Mouse (Mus musculus) gastrocnemius, postnatal 14 days (tissue): ENCODE data around the gene Cyp11a1. TPM values are rescaled to one million over a fixed set of nuclear protein-coding genes. Genes with fewer than 3 reads are reported as not detected.

Experiments
- DNase-seq: peaks from one replicate; pipeline ENCODE4 v3.0.0; 2021; ENCODE audit warnings: mixed read lengths
- intact Hi-C: fragments of 180-260 bp; cut with DNase I; formaldehyde crosslinking; loops from one replicate; pipeline ENCODE4 v1.15.1; 2025; ENCODE audit warnings: low total_unique reads
- total RNA-seq, 2 experiments: library from RNA; stranded (reverse); gene quantifications; 2 replicates each; pipeline ENCODE4 v1.2.3; 2021

Cyp11a1 gene
- total RNA-seq, 2 experiments from 2014 or later, result 0.98 TPM; not detected in 1

GRCm38 (mm10) chr9:58060677-58061667 lies 54.8 kb downstream of the Cyp11a1 start:
- DNase-seq, result peak; percentile 64

GRCm38 (mm10) chr9:58063531-58063930 lies 57.3 kb downstream of the Cyp11a1 start, which contains the start of gene Stra6:
Stra6 (plus strand) TSS chr9:58063788.
- intact Hi-C loops, result no loop called here
- DNase-seq, result no peak

More at GRCm38 (mm10) chr9:58060677-58061667, 54.8 kb downstream of the Cyp11a1 start:
- intact Hi-C loops, result no loop called here

- no peak for DNase-seq
Observed at GRCm38 (mm10) chr9:58065532-58065931, 59.3 kb downstream of the Cyp11a1 start.

GRCm38 (mm10) chr9:58065977-58066730 lies 59.9 kb downstream of the Cyp11a1 start:
- DNase-seq, result no peak

More at GRCm38 (mm10) chr9:58065532-58065931, 59.3 kb downstream of the Cyp11a1 start:
- intact Hi-C loops, result no loop called here

GRCm38 (mm10) chr9:58066731-58067095 lies 60.5 kb downstream of the Cyp11a1 start:
- DNase-seq, result no peak
- intact Hi-C loops, result no loop called here

More at GRCm38 (mm10) chr9:58065977-58066730, 59.9 kb downstream of the Cyp11a1 start:
- intact Hi-C loops, result no loop called here

GRCm38 (mm10) chr9:58067546-58067945 lies 61.3 kb downstream of the Cyp11a1 start:
- intact Hi-C loops, result no loop called here
- no peak for DNase-seq

GRCm38 (mm10) chr9:58074561-58074960 lies 68.3 kb downstream of the Cyp11a1 start:
- no peak for DNase-seq
- intact Hi-C loops, result no loop called here

Other genes with a start within 250 kb of the Cyp11a1 start
- gene Clk3, start 240.6 kb upstream of the Cyp11a1 start, total RNA-seq, result 10 to 100 TPM; 36.2 to 36.5 TPM
- 1 to 10 TPM; 1.2 to 2.0 TPM for gene Arid3b, start 169.6 kb upstream of the Cyp11a1 start, total RNA-seq
- 10 to 100 TPM; 52.3 to 55.3 TPM for gene Ubl7, start 95.4 kb upstream of the Cyp11a1 start, total RNA-seq
- gene Sema7a, start 66.3 kb upstream of the Cyp11a1 start, total RNA-seq, result 10 to 100 TPM; 16.8 to 21.0 TPM
- gene Stra6, start 57.4 kb downstream of the Cyp11a1 start, total RNA-seq, result under 1 TPM; 0.16 to 0.29 TPM
- gene Ccdc33, start 112.4 kb downstream of the Cyp11a1 start, total RNA-seq, result not detected
- gene Islr, start 197.9 kb downstream of the Cyp11a1 start, total RNA-seq, result 10 to 100 TPM; 58.1 to 77.5 TPM
- gene Islr2, start 197.9 kb downstream of the Cyp11a1 start, total RNA-seq, result 1 to 10 TPM; 3.1 to 5.8 TPM
- 1 to 10 TPM; 5.2 to 7.5 TPM for gene Pml, start 243.4 kb downstream of the Cyp11a1 start, total RNA-seq
- 1 to 10 TPM; 7.0 to 8.7 TPM for gene Stoml1, start 246.8 kb downstream of the Cyp11a1 start, total RNA-seq